Mouse (Mus musculus): ENCODE measurements at regions not wholly inside any gene's neighbourhood (a gene's known extent, or its start where the extent isn't known, plus 50 kb on each side); places are given as distances from the start of the nearest gene placed in this dataset.
"Not testable (repeated sequence)": the region's sequence is repeated elsewhere in the genome, so short reads cannot be mapped to it uniquely, and the experiment has no call there.

GRCm38 (mm10) chr10:19503846-19504765, 87.6 kb upstream of the Ifngr1 start:
- 39% methylated on average over 8 of the region's 8 CpGs for WGBS

DNA sequence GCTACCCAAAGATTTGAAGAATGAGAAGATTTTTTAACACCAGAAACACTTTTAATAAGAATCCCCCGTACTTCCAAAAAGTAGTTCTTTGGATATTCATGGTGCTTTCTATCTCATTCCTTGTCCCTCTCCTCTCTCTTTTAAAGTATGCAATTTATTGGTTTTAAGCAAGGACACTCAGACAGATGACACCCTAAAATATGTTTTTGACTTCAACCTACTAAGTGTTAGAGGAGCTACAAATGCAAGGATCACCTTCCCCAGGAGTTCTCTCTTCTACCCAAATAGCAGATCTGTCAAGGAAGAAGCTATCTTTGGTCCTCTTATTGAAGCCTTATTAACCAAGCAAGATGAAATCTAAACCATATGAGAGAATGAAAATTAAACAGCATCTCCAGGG, 86.6 kb upstream of the Ifngr1 start:
- DNase-seq (ENCODE audit: low spot score) = no peak
- no peak overlapping the region for H3K4me3 ChIP-seq
- WGBS = 97% methylated on average over 1 of the region's 1 CpGs
- no peak overlapping the region for H3K27ac ChIP-seq
- H3K4me1 ChIP-seq = 0 out of 2 replicates have a peak, but pooled peaks cover 2% of the 10 kb centered on the region
- 0 out of 2 replicates have a peak, but pooled peaks cover 5% of the 10 kb centered on the region for H3K27me3 ChIP-seq (ENCODE audit: insufficient read depth, poor library complexity, severe bottlenecking)
- H3K36me3 ChIP-seq = no peaks in the 10 kb centered on the region
- H3K9me3 ChIP-seq = no peaks in the 10 kb centered on the region

More at GRCm38 (mm10) chr10:19503846-19504765, 87.6 kb upstream of the Ifngr1 start:
- DNase-seq (ENCODE audit: low spot score) = no peak
- H3K4me1 ChIP-seq = 0 out of 2 replicates have a peak, but pooled peaks cover 2% of the 10 kb centered on the region
- no peak overlapping the region for H3K4me3 ChIP-seq
- H3K9me3 ChIP-seq = no peaks in the 10 kb centered on the region
- H3K27me3 ChIP-seq (ENCODE audit: insufficient read depth, poor library complexity, severe bottlenecking) = 0 out of 2 replicates have a peak, but pooled peaks cover 5% of the 10 kb centered on the region
- H3K27ac ChIP-seq = no peak overlapping the region
- no peaks in the 10 kb centered on the region for H3K36me3 ChIP-seq

- Histone ChIP-seq H3K27ac (no peak overlapping the region), H3K27me3 (ENCODE audit: insufficient read depth, poor library complexity, severe bottlenecking) (0 out of 2 replicates have a peak, but pooled peaks cover 5% of the 10 kb centered on the region), H3K4me1 (0 out of 2 replicates have a peak, but pooled peaks cover 2% of the 10 kb centered on the region), H3K4me3 (no peak overlapping the region), H3K36me3 (no peaks in the 10 kb centered on the region), H3K9me3 (no peaks in the 10 kb centered on the region)
- WGBS = 56% methylated on average over 6 of the region's 6 CpGs
- no peak for DNase-seq (ENCODE audit: low spot score)
These were observed 85.8 kb upstream of the Ifngr1 start for GRCm38 (mm10) chr10:19505979-19506378.

DNA sequence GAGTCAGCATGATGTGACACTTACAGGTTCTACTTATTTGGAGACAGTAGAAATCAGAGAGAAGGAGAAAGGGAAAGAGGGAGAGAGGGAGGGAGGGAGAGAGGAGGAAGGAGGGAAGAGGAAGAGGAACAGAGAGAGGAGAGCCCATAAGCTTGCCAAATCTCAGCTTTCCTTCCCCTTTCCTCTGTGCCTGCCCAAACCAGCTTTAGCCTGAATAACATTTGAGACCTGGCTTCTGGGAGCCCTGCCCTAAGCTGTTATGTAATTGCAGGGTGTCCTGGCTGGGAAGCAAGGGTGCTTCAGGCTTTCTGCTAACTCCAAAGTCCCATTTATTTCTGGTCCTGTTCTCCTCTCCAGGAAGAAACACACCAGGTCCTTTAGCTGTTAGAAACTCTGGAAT, 85.3 kb upstream of the Ifngr1 start:
- Histone ChIP-seq H3K4me3 (no peak overlapping the region), H3K27ac (no peak overlapping the region), H3K36me3 (no peaks in the 10 kb centered on the region), H3K27me3 (ENCODE audit: insufficient read depth, poor library complexity, severe bottlenecking) (0 out of 2 replicates have a peak, but pooled peaks cover 5% of the 10 kb centered on the region), H3K4me1 (0 out of 2 replicates have a peak, but pooled peaks cover 2% of the 10 kb centered on the region), H3K9me3 (no peaks in the 10 kb centered on the region)
- DNase-seq (ENCODE audit: low spot score) = no peak

DNA sequence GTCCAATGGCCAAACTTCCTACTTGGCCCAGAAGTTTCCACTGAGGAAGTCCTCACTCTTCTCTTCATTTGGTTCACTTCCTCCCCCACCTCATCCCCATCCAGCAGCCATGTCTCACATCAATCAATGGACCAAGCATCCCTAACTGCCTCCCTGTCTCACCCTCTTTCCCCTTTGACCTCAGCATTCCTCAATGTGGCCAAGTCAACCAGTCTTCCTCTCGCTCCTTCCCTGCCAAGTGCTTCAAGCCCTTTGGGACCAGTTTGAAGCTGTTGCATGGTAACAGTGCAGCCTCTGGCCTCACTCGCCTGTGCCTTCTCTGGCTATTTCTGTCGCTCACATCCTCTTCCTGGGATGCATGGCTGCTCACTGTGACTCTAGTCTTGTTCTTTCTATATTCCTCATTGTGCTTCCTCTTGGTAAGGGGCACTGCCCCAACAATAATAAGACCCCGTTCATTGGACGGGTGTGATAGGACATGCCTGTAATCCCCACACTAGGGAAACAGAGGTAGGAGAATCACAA, 83.5 kb upstream of the Ifngr1 start:
- Histone ChIP-seq H3K4me1 (0 out of 2 replicates have a peak, but pooled peaks cover 2% of the 10 kb centered on the region), H3K27me3 (ENCODE audit: insufficient read depth, poor library complexity, severe bottlenecking) (0 out of 2 replicates have a peak, but pooled peaks cover 5% of the 10 kb centered on the region), H3K27ac (no peak overlapping the region), H3K9me3 (no peaks in the 10 kb centered on the region), H3K36me3 (no peaks in the 10 kb centered on the region), H3K4me3 (no peak overlapping the region)
- no peak for DNase-seq (ENCODE audit: low spot score)
- 65% methylated on average over 5 of the region's 5 CpGs for WGBS

GRCm38 (mm10) chr10:19510047-19510446, 81.7 kb upstream of the Ifngr1 start:
- WGBS = 79% methylated on average over 10 of the region's 10 CpGs
- Histone ChIP-seq H3K27ac (no peak overlapping the region), H3K27me3 (ENCODE audit: insufficient read depth, poor library complexity, severe bottlenecking) (0 out of 2 replicates have a peak, but pooled peaks cover 5% of the 10 kb centered on the region), H3K9me3 (no peaks in the 10 kb centered on the region), H3K36me3 (no peaks in the 10 kb centered on the region), H3K4me1 (0 out of 2 replicates have a peak, but pooled peaks cover 2% of the 10 kb centered on the region), H3K4me3 (no peak overlapping the region)
- DNase-seq (ENCODE audit: low spot score) = no peak

- not testable (repeated sequence) for H3K36me3 ChIP-seq; H3K27me3 ChIP-seq (ENCODE audit: insufficient read depth, poor library complexity, severe bottlenecking); DNase-seq (ENCODE audit: low spot score)
These were observed 77.4 kb upstream of the Ifngr1 start for GRCm38 (mm10) chr10:19514366-19514765.

GRCm38 (mm10) chr10:19514837-19515236, 76.9 kb upstream of the Ifngr1 start:
- no peak for DNase-seq (ENCODE audit: low spot score)
- 93% methylated on average over 2 of the region's 2 CpGs for WGBS

More at GRCm38 (mm10) chr10:19514366-19514765, 77.4 kb upstream of the Ifngr1 start:
- H3K4me3 ChIP-seq, H3K27ac ChIP-seq, H3K9me3 ChIP-seq, H3K4me1 ChIP-seq: not testable (repeated sequence)

DNA sequence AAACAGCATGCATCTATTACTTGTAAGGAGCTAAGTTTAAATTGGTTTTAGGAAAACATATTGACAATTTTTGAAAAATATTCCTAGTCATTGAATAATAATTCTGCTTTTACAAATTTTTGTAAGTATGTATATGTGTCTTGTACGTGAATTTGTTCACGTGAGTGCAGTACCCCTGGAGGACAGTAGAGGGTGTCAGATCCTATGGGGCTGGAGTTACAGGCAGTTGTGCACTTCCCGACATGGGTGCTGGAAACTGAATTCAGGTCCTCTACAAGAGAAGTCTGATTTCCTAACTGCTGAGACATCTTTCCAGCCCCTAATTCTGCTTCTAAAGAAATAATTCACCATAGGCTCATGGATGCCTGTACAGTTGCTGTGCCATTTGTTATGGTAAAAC, 75.7 kb upstream of the Ifngr1 start:
- H3K27ac ChIP-seq = no peak overlapping the region
- no peak for DNase-seq (ENCODE audit: low spot score)
- H3K36me3 ChIP-seq = no peaks in the 10 kb centered on the region
- no peak overlapping the region for H3K4me3 ChIP-seq
- no peaks in the 10 kb centered on the region for H3K4me1 ChIP-seq
- H3K9me3 ChIP-seq = no peaks in the 10 kb centered on the region
- 95% methylated on average over 3 of the region's 3 CpGs for WGBS
- H3K27me3 ChIP-seq (ENCODE audit: insufficient read depth, poor library complexity, severe bottlenecking) = no peaks in the 10 kb centered on the region

More at GRCm38 (mm10) chr10:19514837-19515236, 76.9 kb upstream of the Ifngr1 start:
- Histone ChIP-seq H3K27me3 (ENCODE audit: insufficient read depth, poor library complexity, severe bottlenecking) (no peaks in the 10 kb centered on the region), H3K9me3 (no peaks in the 10 kb centered on the region), H3K36me3 (no peaks in the 10 kb centered on the region), H3K4me1 (no peaks in the 10 kb centered on the region), H3K27ac (no peak overlapping the region), H3K4me3 (no peak overlapping the region)

- no peak for DNase-seq (ENCODE audit: low spot score)
- Histone ChIP-seq H3K27ac (no peak overlapping the region), H3K4me1 (no peaks in the 10 kb centered on the region), H3K4me3 (no peak overlapping the region), H3K9me3 (no peaks in the 10 kb centered on the region), H3K27me3 (ENCODE audit: insufficient read depth, poor library complexity, severe bottlenecking) (no peaks in the 10 kb centered on the region), H3K36me3 (no peaks in the 10 kb centered on the region)
- 75% methylated on average over 2 of the region's 2 CpGs for WGBS
These were observed 74.7 kb upstream of the Ifngr1 start for GRCm38 (mm10) chr10:19517093-19517492.

- DNase-seq (ENCODE audit: low spot score) = no peak
These were observed 73.0 kb upstream of the Ifngr1 start for GRCm38 (mm10) chr10:19518763-19519162.

GRCm38 (mm10) chr10:19522198-19522597, 69.6 kb upstream of the Ifngr1 start:
- Histone ChIP-seq H3K9me3 (no peaks in the 10 kb centered on the region), H3K4me3 (no peak overlapping the region), H3K36me3 (no peaks in the 10 kb centered on the region), H3K27ac (no peak overlapping the region), H3K27me3 (ENCODE audit: insufficient read depth, poor library complexity, severe bottlenecking) (no peaks in the 10 kb centered on the region), H3K4me1 (no peaks in the 10 kb centered on the region)
- 63% methylated on average over 2 of the region's 2 CpGs for WGBS
- no peak for DNase-seq (ENCODE audit: low spot score)

More at GRCm38 (mm10) chr10:19518763-19519162, 73.0 kb upstream of the Ifngr1 start:
- WGBS = 11% methylated on average over 6 of the region's 6 CpGs
- H3K4me1 ChIP-seq = no peaks in the 10 kb centered on the region
- H3K9me3 ChIP-seq = no peaks in the 10 kb centered on the region
- no peaks in the 10 kb centered on the region for H3K27me3 ChIP-seq (ENCODE audit: insufficient read depth, poor library complexity, severe bottlenecking)
- no peak overlapping the region for H3K4me3 ChIP-seq
- no peaks in the 10 kb centered on the region for H3K36me3 ChIP-seq
- H3K27ac ChIP-seq = no peak overlapping the region

- no peak for DNase-seq (ENCODE audit: low spot score)
- no peaks in the 10 kb centered on the region for H3K4me1 ChIP-seq
- no peak overlapping the region for H3K4me3 ChIP-seq
- H3K27ac ChIP-seq = no peak overlapping the region
- H3K9me3 ChIP-seq = no peaks in the 10 kb centered on the region
- no peaks in the 10 kb centered on the region for H3K36me3 ChIP-seq
- H3K27me3 ChIP-seq (ENCODE audit: insufficient read depth, poor library complexity, severe bottlenecking) = no peaks in the 10 kb centered on the region
These were observed 65.8 kb upstream of the Ifngr1 start for GRCm38 (mm10) chr10:19525939-19526338.

Data from heart, embryonic 10.5 days (tissue).